Mouse (Mus musculus) left cerebral cortex, postnatal 25 days (tissue): ENCODE measurements around the gene Topbp1. TPM values are rescaled to one million over a fixed set of nuclear protein-coding genes. Genes with fewer than 3 reads are reported as not detected.

ENCODE experiments used
- DNase-seq, 2 experiments: peaks; one replicate each; pipeline ENCODE4 v3.0.0; 2022; ENCODE audit warnings: low spot score in 2 of 2, mixed read lengths in 1 of 2
- intact Hi-C: fragments of 180-260 bp; cut with DNase I; formaldehyde crosslinking; loops from one replicate; pipeline ENCODE4 v1.15.1; 2025
- total RNA-seq, 2 experiments: library from RNA; stranded (reverse); gene quantifications; 2 replicates each; pipeline ENCODE4 v1.2.3; 2021

Topbp1 gene
- 10 to 100 TPM; 19.4 to 19.5 TPM for total RNA-seq

- DNase-seq = peak; percentile 90 to 93
- intact Hi-C loops = loop anchor here (5.0 kb wide), 1 partner anchor 213 kb away; no protein-coding TSS in a partner anchor
Measured at GRCm38 (mm10) chr9:103304927-103305326, at the start of gene Topbp1, which contains the start of gene 1300017J02Rik. Gene Topbp1, plus strand, starts transcription at chr9:103305215. Gene 1300017J02Rik, minus strand, starts transcription at chr9:103305082.

GRCm38 (mm10) chr9:103265778-103266177 lies 39.2 kb upstream of the Topbp1 start:
- DNase-seq = no peak
- intact Hi-C loops = no loop called here

GRCm38 (mm10) chr9:103271104-103271503 lies 33.9 kb upstream of the Topbp1 start:
- intact Hi-C loops = no loop called here
- no peak for DNase-seq

GRCm38 (mm10) chr9:103274819-103275218 lies 30.2 kb upstream of the Topbp1 start:
- intact Hi-C loops = no loop called here

GRCm38 (mm10) chr9:103275676-103276075 lies 29.3 kb upstream of the Topbp1 start:
- intact Hi-C loops = no loop called here

More at GRCm38 (mm10) chr9:103274819-103275218, 30.2 kb upstream of the Topbp1 start:
- no peak for DNase-seq

GRCm38 (mm10) chr9:103276876-103277275 lies 28.1 kb upstream of the Topbp1 start:
- intact Hi-C loops = no loop called here
- DNase-seq = no peak

More at GRCm38 (mm10) chr9:103275676-103276075, 29.3 kb upstream of the Topbp1 start:
- no peak for DNase-seq

GRCm38 (mm10) chr9:103286396-103286795 lies 18.6 kb upstream of the Topbp1 start:
- intact Hi-C loops = no loop called here
- DNase-seq = no peak

GRCm38 (mm10) chr9:103286901-103287422 lies 18.1 kb upstream of the Topbp1 start:
- intact Hi-C loops = no loop called here
- no peak for DNase-seq

- intact Hi-C loops = no loop called here
- DNase-seq = no peak
Measured at GRCm38 (mm10) chr9:103287840-103288488, 17.1 kb upstream of the Topbp1 start.

- intact Hi-C loops = no loop called here
Measured at GRCm38 (mm10) chr9:103288489-103289180, 16.4 kb upstream of the Topbp1 start.

GRCm38 (mm10) chr9:103294507-103294906 lies 10.5 kb upstream of the Topbp1 start:
- DNase-seq = no peak
- intact Hi-C loops = no loop called here

More at GRCm38 (mm10) chr9:103288489-103289180, 16.4 kb upstream of the Topbp1 start:
- no peak for DNase-seq

- no peak for DNase-seq
- intact Hi-C loops = loop anchor here (5.0 kb wide), 1 partner anchor 209 kb away; no protein-coding TSS in a partner anchor
Measured at GRCm38 (mm10) chr9:103301086-103301485, 3.9 kb upstream of the Topbp1 start.

- intact Hi-C loops = loop anchor here (1.0 to 5.0 kb wide), 3 partner anchors 77 to 210 kb away; no protein-coding TSS in a partner anchor
Measured at GRCm38 (mm10) chr9:103302239-103302638, 2.8 kb upstream of the Topbp1 start.

GRCm38 (mm10) chr9:103302666-103303065 lies 2.3 kb upstream of the Topbp1 start:
- intact Hi-C loops = loop anchor here (1.0 to 5.0 kb wide), 3 partner anchors 77 to 210 kb away; no protein-coding TSS in a partner anchor
- DNase-seq = peak; percentile 55 to 67

More at GRCm38 (mm10) chr9:103302239-103302638, 2.8 kb upstream of the Topbp1 start:
- no peak for DNase-seq

GRCm38 (mm10) chr9:103305332-103306041 lies 472 bp downstream of the Topbp1 start:
- DNase-seq = no peak
- intact Hi-C loops = no loop called here

GRCm38 (mm10) chr9:103309832-103310231 lies 4.8 kb downstream of the Topbp1 start:
- DNase-seq = no peak
- intact Hi-C loops = no loop called here

- no peak for DNase-seq
- intact Hi-C loops = no loop called here
Measured at GRCm38 (mm10) chr9:103324678-103325077, 19.7 kb downstream of the Topbp1 start.

GRCm38 (mm10) chr9:103326449-103326848 lies 21.4 kb downstream of the Topbp1 start:
- intact Hi-C loops = no loop called here
- no peak for DNase-seq

GRCm38 (mm10) chr9:103332663-103333062 lies 27.6 kb downstream of the Topbp1 start:
- intact Hi-C loops = no loop called here
- no peak for DNase-seq

- intact Hi-C loops = no loop called here
- DNase-seq = peak in 1 of 2 experiments; percentile 8
Measured at GRCm38 (mm10) chr9:103336912-103337311, 31.9 kb downstream of the Topbp1 start.
